Mouse (Mus musculus) brain, embryonic 14.5 days (tissue): ENCODE measurements around the gene Rprd1b. TPM values are rescaled to one million over a fixed set of nuclear protein-coding genes. Genes with fewer than 3 reads are reported as not detected.
A peak's percentile ranks its signal among the peaks of the same experiment; 100 is the strongest.

Source experiments
- DNase-seq: peaks from one replicate; pipeline ENCODE4 v3.0.0-alpha.2; 2011; ENCODE audit warnings: low read depth
- CTCF ChIP-seq: fragments of 200-500 bp; IDR thresholded peaks from 2 replicates; pipeline ENCODE4 v1.5.1; 2012; ENCODE audit warnings: inconsistent platforms, mild to moderate bottlenecking, moderate library complexity, borderline replicate concordance; ENCODE audit not compliant: insufficient read depth, insufficient read length; ENCODE audit errors: extremely low read depth
- POLR2A ChIP-seq: fragments of 200-500 bp; IDR thresholded peaks from 2 replicates; pipeline ENCODE4 v1.6.1; 2012; ENCODE audit warnings: mild to moderate bottlenecking, inconsistent platforms, borderline replicate concordance; ENCODE audit not compliant: poor library complexity, insufficient read depth, insufficient read length, severe bottlenecking; ENCODE audit errors: extremely low read depth
- polyA plus RNA-seq: library from polyadenylated mRNA; depleted of rRNA; stranded (reverse); fragments of >200 nt; gene quantifications from 2 replicates; pipeline ENCODE4 v1.2.3, GENCODE M21; 2012

Rprd1b gene
- polyA plus RNA-seq, 1 experiment, result 27.9 TPM

GRCm38 (mm10) chr2:158156487-158156886, 128.2 kb downstream of the Rprd1b start:
- DNase-seq, result no peak
- TF ChIP-seq CTCF, result no peak
- TF ChIP-seq POLR2A, result no peak

- no peak for TF ChIP-seq POLR2A
- TF ChIP-seq CTCF, result no peak
- peak; percentile 36 for DNase-seq
Measured at GRCm38 (mm10) chr2:158157654-158158053, 129.4 kb downstream of the Rprd1b start.

- TF ChIP-seq CTCF (no peak), POLR2A (no peak)
- no peak for DNase-seq
Measured at GRCm38 (mm10) chr2:158159376-158160235, 131.3 kb downstream of the Rprd1b start.

- TF ChIP-seq POLR2A (no peak), CTCF (no peak)
- no peak for DNase-seq
Measured at GRCm38 (mm10) chr2:158161761-158162160, 133.5 kb downstream of the Rprd1b start.

GRCm38 (mm10) chr2:158163034-158163433, 134.7 kb downstream of the Rprd1b start:
- DNase-seq, result no peak
- TF ChIP-seq CTCF (no peak), POLR2A (no peak)

- DNase-seq, result no peak
- TF ChIP-seq POLR2A, result no peak
- TF ChIP-seq CTCF, result no peak
Measured at GRCm38 (mm10) chr2:158165776-158166175, 137.5 kb downstream of the Rprd1b start.

GRCm38 (mm10) chr2:158166628-158167027, 138.3 kb downstream of the Rprd1b start:
- DNase-seq, result no peak
- TF ChIP-seq CTCF (no peak), POLR2A (no peak)

GRCm38 (mm10) chr2:158167496-158168205, 139.4 kb downstream of the Rprd1b start:
- TF ChIP-seq POLR2A (no peak), CTCF (no peak)

GRCm38 (mm10) chr2:158168741-158169211, 140.5 kb downstream of the Rprd1b start:
- DNase-seq, result no peak
- TF ChIP-seq POLR2A (no peak), CTCF (no peak)

More at GRCm38 (mm10) chr2:158167496-158168205, 139.4 kb downstream of the Rprd1b start:
- no peak for DNase-seq

- no peak for DNase-seq
- TF ChIP-seq CTCF (no peak), POLR2A (no peak)
Measured at GRCm38 (mm10) chr2:158169351-158169750, 141.1 kb downstream of the Rprd1b start.

GRCm38 (mm10) chr2:158169771-158170170, 141.5 kb downstream of the Rprd1b start:
- DNase-seq, result no peak
- no peak for TF ChIP-seq CTCF
- no peak for TF ChIP-seq POLR2A
